Mouse (Mus musculus) heart, adult 2 months (tissue): ENCODE data around the gene Surf6.
A peak's percentile ranks its signal among the peaks of the same experiment; 100 is the strongest.

Source experiments
- CTCF ChIP-seq: fragments of 200-600 bp; IDR thresholded peaks from 2 replicates; pipeline ENCODE4 v1.8.1; 2022; ENCODE audit warnings: antibody characterized with exemption, mild to moderate bottlenecking, moderate library complexity
- EP300 ChIP-seq: fragments of 200-500 bp; IDR thresholded peaks from 2 replicates; pipeline ENCODE4 v1.6.1; 2011; ENCODE audit warnings: low read depth, low read length, control low read depth; ENCODE audit not compliant: insufficient read depth
- POLR2A ChIP-seq: fragments of 200-500 bp; IDR thresholded peaks from 2 replicates; pipeline ENCODE4 v1.6.1; 2011; ENCODE audit warnings: mild to moderate bottlenecking, low read depth, low read length, control low read depth; ENCODE audit not compliant: insufficient read depth

- TF ChIP-seq EP300: no peak
- peak; percentile 77 for TF ChIP-seq POLR2A
- TF ChIP-seq CTCF: peak; percentile 27
Measured at GRCm38 (mm10) chr2:26933304-26934055, 30.8 kb upstream of the Surf6 start, which contains the start of the genes Surf4 and Stkld1.
